Mouse (Mus musculus): ENCODE measurements around the gene Nhej1. TPM values are rescaled to one million over a fixed set of nuclear protein-coding genes. Genes with fewer than 3 reads are reported as not detected.

Nhej1 gene
- total RNA-seq, 1 experiment from 2014 or later, result 8.5 TPM

- no peak for ATAC-seq (ENCODE audit: extremely low read depth, insufficient number of reproducible peaks, low FRiP score, poor library complexity, severe bottlenecking)
Measured at GRCm38 (mm10) chr1:75133421-75134207, 8.6 kb upstream of the Nhej1 start, which contains the start of gene Slc23a3. Gene Slc23a3, minus strand, starts transcription at chr1:75133890.

- ATAC-seq (ENCODE audit: extremely low read depth, insufficient number of reproducible peaks, low FRiP score, poor library complexity, severe bottlenecking), result no peak
Measured at GRCm38 (mm10) chr1:75128641-75129040, 3.6 kb upstream of the Nhej1 start.

- ATAC-seq (ENCODE audit: extremely low read depth, insufficient number of reproducible peaks, low FRiP score, poor library complexity, severe bottlenecking), result no peak
Measured at GRCm38 (mm10) chr1:75125418-75125817, 418 bp upstream of the Nhej1 start.

DNA sequence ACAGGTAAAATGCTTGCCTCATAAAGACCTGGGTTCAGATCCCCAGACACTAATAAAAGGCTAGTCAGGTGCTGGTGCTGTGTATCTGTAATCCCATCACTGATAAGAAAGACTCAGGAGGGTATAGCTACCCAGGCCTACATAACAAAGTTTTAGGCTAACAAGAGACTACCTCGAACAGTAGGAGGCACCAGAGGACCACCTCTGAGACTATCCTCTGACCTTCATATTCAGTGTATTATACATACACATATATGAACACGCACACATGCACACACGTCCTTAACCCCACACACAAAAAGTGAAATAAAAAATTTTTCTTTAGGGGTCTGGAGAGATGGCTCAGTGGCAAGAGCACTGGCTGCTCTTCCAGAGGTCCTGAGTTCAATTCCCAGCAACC is 2.8 kb downstream of the Nhej1 start:
- no peak for ATAC-seq (ENCODE audit: extremely low read depth, insufficient number of reproducible peaks, low FRiP score, poor library complexity, severe bottlenecking)

GRCm38 (mm10) chr1:75052091-75052490 is 72.9 kb downstream of the Nhej1 start:
- no peak for ATAC-seq (ENCODE audit: extremely low read depth, insufficient number of reproducible peaks, low FRiP score, poor library complexity, severe bottlenecking)

DNA sequence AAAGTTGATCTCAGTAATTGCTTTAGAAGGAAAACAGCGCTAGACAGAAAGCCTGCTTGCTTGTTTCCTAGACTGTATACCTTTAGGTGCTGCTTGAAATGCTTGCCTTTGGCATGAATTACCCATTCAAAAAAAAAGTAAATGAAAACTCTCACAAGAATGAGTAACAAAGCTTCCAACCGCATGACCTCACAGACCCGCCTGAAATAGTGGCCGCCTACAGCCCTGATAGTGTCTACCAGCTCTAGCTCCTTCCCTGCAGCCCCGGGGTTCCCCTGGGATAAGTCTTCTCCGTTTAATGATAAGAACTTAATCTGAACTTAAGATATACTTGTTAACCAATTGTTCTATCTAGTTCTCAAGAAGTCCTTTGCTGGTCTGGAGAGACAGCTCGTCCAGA is 73.6 kb downstream of the Nhej1 start:
- ATAC-seq (ENCODE audit: extremely low read depth, insufficient number of reproducible peaks, low FRiP score, poor library complexity, severe bottlenecking), result no peak

- no peak for ATAC-seq (ENCODE audit: extremely low read depth, insufficient number of reproducible peaks, low FRiP score, poor library complexity, severe bottlenecking)
Measured at GRCm38 (mm10) chr1:75048571-75048970, 76.4 kb downstream of the Nhej1 start.

DNA sequence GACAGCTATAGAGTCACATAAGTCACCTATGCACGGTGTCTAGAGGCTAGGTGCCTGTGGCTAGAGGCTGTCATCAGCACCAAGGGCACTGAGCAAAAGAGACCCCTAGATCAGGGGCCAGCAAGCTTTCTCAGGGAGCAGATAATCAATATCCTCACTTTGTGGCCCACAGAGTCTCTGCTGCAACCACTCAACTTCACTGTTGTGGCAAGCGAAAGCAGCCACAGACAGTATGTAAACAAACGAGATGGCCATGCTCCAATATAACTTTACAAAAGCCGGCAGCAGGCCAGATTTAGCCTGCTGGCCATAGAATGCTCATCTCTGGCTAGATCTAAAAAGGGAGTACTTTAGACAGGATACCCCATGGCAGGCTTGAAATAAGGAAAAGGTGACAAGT is 77.0 kb downstream of the Nhej1 start:
- no peak for ATAC-seq (ENCODE audit: extremely low read depth, insufficient number of reproducible peaks, low FRiP score, poor library complexity, severe bottlenecking)

GRCm38 (mm10) chr1:75040429-75040828 is 84.6 kb downstream of the Nhej1 start:
- no peak for ATAC-seq (ENCODE audit: extremely low read depth, insufficient number of reproducible peaks, low FRiP score, poor library complexity, severe bottlenecking)

GRCm38 (mm10) chr1:75032041-75032440 is 93.0 kb downstream of the Nhej1 start:
- ATAC-seq (ENCODE audit: extremely low read depth, insufficient number of reproducible peaks, low FRiP score, poor library complexity, severe bottlenecking), result no peak

- no peak for ATAC-seq (ENCODE audit: extremely low read depth, insufficient number of reproducible peaks, low FRiP score, poor library complexity, severe bottlenecking)
Measured at GRCm38 (mm10) chr1:75027061-75027779, 97.8 kb downstream of the Nhej1 start.

- no peak for ATAC-seq (ENCODE audit: extremely low read depth, insufficient number of reproducible peaks, low FRiP score, poor library complexity, severe bottlenecking)
Measured at GRCm38 (mm10) chr1:75024419-75025199, 100.4 kb downstream of the Nhej1 start.

GRCm38 (mm10) chr1:75022216-75022615 is 102.8 kb downstream of the Nhej1 start:
- ATAC-seq (ENCODE audit: extremely low read depth, insufficient number of reproducible peaks, low FRiP score, poor library complexity, severe bottlenecking), result no peak

GRCm38 (mm10) chr1:75016846-75017245 is 108.2 kb downstream of the Nhej1 start:
- no peak for ATAC-seq (ENCODE audit: extremely low read depth, insufficient number of reproducible peaks, low FRiP score, poor library complexity, severe bottlenecking)

- no peak for ATAC-seq (ENCODE audit: extremely low read depth, insufficient number of reproducible peaks, low FRiP score, poor library complexity, severe bottlenecking)
Measured at GRCm38 (mm10) chr1:75015551-75016265, 109.3 kb downstream of the Nhej1 start.

DNA sequence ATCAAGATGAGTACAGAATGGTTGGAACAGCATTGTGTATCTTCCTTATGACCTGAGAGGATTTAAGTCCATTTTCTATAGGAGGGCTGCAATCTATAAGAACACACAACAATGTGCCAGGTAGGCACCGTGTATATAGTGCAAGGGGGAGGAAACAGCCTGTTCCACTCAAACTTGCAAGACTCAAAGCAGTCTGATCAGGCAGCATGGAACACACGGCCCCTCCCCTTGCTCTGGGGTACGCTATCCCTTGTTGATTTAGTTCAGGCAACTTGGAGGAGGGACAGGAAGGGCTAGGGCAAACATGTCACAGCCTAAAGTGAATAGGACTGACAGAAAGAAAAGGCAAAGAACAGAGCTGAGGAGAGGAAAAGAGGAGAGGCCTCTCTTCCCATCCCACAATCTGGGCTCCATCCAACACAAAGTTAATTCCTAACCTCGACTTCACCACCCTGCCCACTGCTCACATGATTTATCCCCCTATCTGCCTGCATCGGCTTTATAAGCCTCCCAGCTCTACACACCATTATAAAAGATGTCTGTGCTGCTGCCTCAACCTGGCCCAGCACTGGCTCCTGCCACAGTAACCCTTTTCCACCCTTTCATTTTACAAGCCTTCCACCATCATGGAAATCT is 110.7 kb downstream of the Nhej1 start:
- no peak for ATAC-seq (ENCODE audit: extremely low read depth, insufficient number of reproducible peaks, low FRiP score, poor library complexity, severe bottlenecking)

GRCm38 (mm10) chr1:75010817-75011216 is 114.2 kb downstream of the Nhej1 start:
- ATAC-seq (ENCODE audit: extremely low read depth, insufficient number of reproducible peaks, low FRiP score, poor library complexity, severe bottlenecking), result no peak

- ATAC-seq (ENCODE audit: extremely low read depth, insufficient number of reproducible peaks, low FRiP score, poor library complexity, severe bottlenecking), result no peak
Measured at GRCm38 (mm10) chr1:75010203-75010602, 114.8 kb downstream of the Nhej1 start.

DNA sequence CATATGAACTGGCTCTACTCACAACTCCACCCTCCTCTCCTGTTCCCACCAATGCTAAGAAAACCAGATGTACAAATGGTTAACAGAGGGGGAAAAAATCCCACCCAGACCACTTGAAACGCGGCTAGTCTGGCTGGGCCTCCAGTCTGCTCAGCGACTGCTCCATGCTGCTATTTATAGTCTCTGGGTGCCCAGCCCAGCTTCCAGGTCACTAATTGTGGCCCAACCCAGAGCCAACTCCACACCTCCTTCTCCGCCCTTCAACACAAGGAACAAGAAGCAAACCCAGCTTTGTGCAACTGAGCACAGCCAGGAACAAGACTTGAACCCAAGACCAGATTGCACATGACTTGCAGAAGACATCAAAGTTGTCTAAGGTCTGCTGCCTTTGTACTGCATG is 119.0 kb downstream of the Nhej1 start:
- no peak for ATAC-seq (ENCODE audit: extremely low read depth, insufficient number of reproducible peaks, low FRiP score, poor library complexity, severe bottlenecking)
